Mouse (Mus musculus) liver, postnatal 0 days (tissue): ENCODE results near the gene Gm26602. TPM values are rescaled to one million over a fixed set of nuclear protein-coding genes. Genes with fewer than 3 reads are reported as not detected.

Experiments
- ATAC-seq: fragments of 200-750 bp; cut with Nextera tagmentation; 2 replicates; pipeline ENCODE4 v1.8.0; 2017; ENCODE audit warnings: mild to moderate bottlenecking, moderate library complexity
- DNase-seq: peaks from one replicate; pipeline ENCODE4 v3.0.0-alpha.2; 2016
- H3K27ac ChIP-seq: fragments of 300-500 bp; sonication (generic); 2 replicates; pipeline ENCODE4 v1.5.1; 2014; ENCODE audit warnings: antibody characterized with exemption, moderate library complexity, mild to moderate bottlenecking, low read depth
- H3K27me3 ChIP-seq: fragments of 300-500 bp; sonication (generic); 2 replicates; pipeline ENCODE4 v1.6.1; 2014; ENCODE audit warnings: low read length, control low read depth, mixed read lengths; ENCODE audit not compliant: insufficient read depth
- H3K36me3 ChIP-seq: fragments of 300-500 bp; sonication (generic); replicated peaks from 2 replicates; pipeline ENCODE4 v1.6.1; 2014; ENCODE audit warnings: mild to moderate bottlenecking, control low read depth, low read length, moderate library complexity, mixed read lengths; ENCODE audit not compliant: insufficient read depth
- H3K4me1 ChIP-seq: fragments of 300-500 bp; sonication (generic); 2 replicates; pipeline ENCODE4 v1.6.1; 2014; ENCODE audit warnings: antibody characterized with exemption, mild to moderate bottlenecking, control low read depth; ENCODE audit not compliant: insufficient read depth
- H3K4me2 ChIP-seq: fragments of 300-500 bp; sonication (generic); 2 replicates; pipeline ENCODE4 v1.6.1; 2014; ENCODE audit warnings: low read depth, mild to moderate bottlenecking, low read length, moderate library complexity, mixed read lengths
- H3K4me3 ChIP-seq: fragments of 300-500 bp; sonication (generic); 2 replicates; pipeline ENCODE4 v1.5.1; 2014; ENCODE audit warnings: low read depth, low read length
- H3K9ac ChIP-seq: fragments of 300-500 bp; sonication (generic); replicated peaks from 2 replicates; pipeline ENCODE4 v1.6.1; 2014; ENCODE audit warnings: mild to moderate bottlenecking, moderate library complexity
- H3K9me3 ChIP-seq: fragments of 300-500 bp; sonication (generic); 2 replicates; pipeline ENCODE4 v1.6.1; 2016; ENCODE audit warnings: mild to moderate bottlenecking, control low read depth, low read length, mixed read lengths
- CTCF ChIP-seq: sonication (generic); IDR thresholded peaks from 2 replicates; pipeline ENCODE4 v1.5.1; 2016; ENCODE audit warnings: antibody characterized with exemption, low read depth
- EP300 ChIP-seq: IDR thresholded peaks from 2 replicates; pipeline ENCODE4 v1.6.1; 2016; ENCODE audit warnings: antibody characterized with exemption, low read depth, mild to moderate bottlenecking
- WGBS: fragments of 180-500 bp; shearing (Covaris S2); extraction: QIAGEN DNeasy Blood & Tissue Kit; methylation state at CpG from one replicate; pipeline ENCODE4 v1.1.7; 2014; ENCODE audit not compliant: insufficient replicate concordance; 5-methylcytosine and 5-hydroxymethylcytosine counted together
- polyA plus RNA-seq: library from polyadenylated mRNA; unstranded; fragments of >200 nt; fragmentation: Nextera tagmentation; extraction: Ambion mirVana; gene quantifications from 2 replicates; pipeline ENCODE4 v1.2.1, GENCODE M21; 2015

The Gm26602 gene
- polyA plus RNA-seq, 1 experiment from 2014 or later = not detected

GRCm38 (mm10) chr10:79917532-79918100 lies 7.0 kb downstream of the Gm26602 start:
- Histone ChIP-seq H3K9me3 (no peaks in the 10 kb centered on the region), H3K27ac (no peak overlapping the region), H3K4me3 (no peak overlapping the region), H3K4me2 (peak overlapping the region; percentile 98; the same call in 1 of the 2 replicates), H3K9ac (no peak overlapping the region), H3K36me3 (no peaks in the 10 kb centered on the region), H3K4me1 (peaks cover 55% of the 10 kb centered on the region), H3K27me3 (peaks cover 52% of the 10 kb centered on the region)
- DNase-seq (no peak), ATAC-seq (no peak)
- 65% methylated on average over 5 of the region's 5 CpGs for WGBS
- TF ChIP-seq EP300 (no peak), CTCF (no peak)

- DNase-seq (no peak), ATAC-seq (no peak)
- H3K27ac ChIP-seq = no peak overlapping the region
- H3K27me3 ChIP-seq = peaks cover 56% of the 10 kb centered on the region
- H3K4me3 ChIP-seq = no peak overlapping the region
- TF ChIP-seq CTCF = no peak
- TF ChIP-seq EP300 = no peak
- peak overlapping the region; percentile 27; the same call in 1 of the 2 replicates for H3K4me2 ChIP-seq
- WGBS = 20% methylated on average over 35 of the region's 35 CpGs
- peak overlapping the region; percentile 6; the same call in 1 of the 2 replicates for H3K9ac ChIP-seq
- H3K9me3 ChIP-seq = no peaks in the 10 kb centered on the region
- peaks cover 62% of the 10 kb centered on the region for H3K4me1 ChIP-seq
- no peaks in the 10 kb centered on the region for H3K36me3 ChIP-seq
These were observed 7.8 kb downstream of the Gm26602 start for GRCm38 (mm10) chr10:79918231-79919078.

GRCm38 (mm10) chr10:79919251-79919849 lies 8.7 kb downstream of the Gm26602 start:
- peak overlapping the region; percentile 38; the same call in 1 of the 2 replicates for H3K4me2 ChIP-seq
- H3K36me3 ChIP-seq = no peaks in the 10 kb centered on the region
- WGBS = 15% methylated on average over 19 of the region's 21 CpGs
- no peak overlapping the region for H3K9ac ChIP-seq
- H3K27ac ChIP-seq = no peak overlapping the region
- TF ChIP-seq CTCF (no peak), EP300 (no peak)
- H3K4me3 ChIP-seq = no peak overlapping the region
- H3K4me1 ChIP-seq = peaks cover 56% of the 10 kb centered on the region
- no peaks in the 10 kb centered on the region for H3K9me3 ChIP-seq
- H3K27me3 ChIP-seq = peaks cover 56% of the 10 kb centered on the region
- DNase-seq (no peak), ATAC-seq (no peak)

- Histone ChIP-seq H3K9ac (no peak overlapping the region), H3K36me3 (no peaks in the 10 kb centered on the region), H3K4me2 (no peak overlapping the region), H3K27ac (no peak overlapping the region), H3K4me3 (0 out of 2 replicates have a peak overlapping the region, but pooled peaks have one; percentile 10), H3K4me1 (peaks cover 46% of the 10 kb centered on the region), H3K9me3 (no peaks in the 10 kb centered on the region), H3K27me3 (peaks cover 56% of the 10 kb centered on the region)
- TF ChIP-seq EP300 = no peak
- TF ChIP-seq CTCF = no peak
- DNase-seq (no peak), ATAC-seq (no peak)
- WGBS = 26% methylated on average over 26 of the region's 26 CpGs
These were observed 9.6 kb downstream of the Gm26602 start for GRCm38 (mm10) chr10:79920056-79920890.

- TF ChIP-seq EP300 (no peak), CTCF (no peak)
- DNase-seq = no peak
- Histone ChIP-seq H3K4me2 (peak within 1 kb of the TSS; percentile 50), H3K9me3 (no peaks in the 10 kb centered on the region), H3K4me3 (0 out of 2 replicates have a peak within 1 kb of the TSS, but pooled peaks have one; percentile 19), H3K36me3 (no peaks in the 10 kb centered on the region), H3K9ac (no peak within 1 kb of the TSS), H3K4me1 (peaks cover 46% of the 10 kb centered on the region), H3K27ac (no peak within 1 kb of the TSS), H3K27me3 (peaks cover 56% of the 10 kb centered on the region)
- ATAC-seq = no peak
- WGBS = 12% methylated on average over 31 of the region's 41 CpGs
These were observed 10.4 kb downstream of the Gm26602 start, which contains the start of gene R3hdm4 for GRCm38 (mm10) chr10:79920958-79921535. TSS of gene R3hdm4 (minus strand) at chr10:79921208.
